Mouse (Mus musculus) brain, embryonic 14.5 days (tissue): ENCODE results near the gene Amotl1. TPM values are rescaled to one million over a fixed set of nuclear protein-coding genes. Genes with fewer than 3 reads are reported as not detected.

Source experiments
- DNase-seq: peaks from one replicate; pipeline ENCODE4 v3.0.0-alpha.2; 2011; ENCODE audit warnings: low read depth
- CTCF ChIP-seq: fragments of 200-500 bp; IDR thresholded peaks from 2 replicates; pipeline ENCODE4 v1.5.1; 2012; ENCODE audit warnings: inconsistent platforms, mild to moderate bottlenecking, moderate library complexity, borderline replicate concordance; ENCODE audit not compliant: insufficient read depth, insufficient read length; ENCODE audit errors: extremely low read depth
- POLR2A ChIP-seq: fragments of 200-500 bp; IDR thresholded peaks from 2 replicates; pipeline ENCODE4 v1.6.1; 2012; ENCODE audit warnings: mild to moderate bottlenecking, inconsistent platforms, borderline replicate concordance; ENCODE audit not compliant: poor library complexity, insufficient read depth, insufficient read length, severe bottlenecking; ENCODE audit errors: extremely low read depth
- polyA plus RNA-seq: library from polyadenylated mRNA; depleted of rRNA; stranded (reverse); fragments of >200 nt; gene quantifications from 2 replicates; pipeline ENCODE4 v1.2.3, GENCODE M21; 2012; rRNA removed

Amotl1 gene
- polyA plus RNA-seq, 1 experiment: 23.6 TPM

DNA sequence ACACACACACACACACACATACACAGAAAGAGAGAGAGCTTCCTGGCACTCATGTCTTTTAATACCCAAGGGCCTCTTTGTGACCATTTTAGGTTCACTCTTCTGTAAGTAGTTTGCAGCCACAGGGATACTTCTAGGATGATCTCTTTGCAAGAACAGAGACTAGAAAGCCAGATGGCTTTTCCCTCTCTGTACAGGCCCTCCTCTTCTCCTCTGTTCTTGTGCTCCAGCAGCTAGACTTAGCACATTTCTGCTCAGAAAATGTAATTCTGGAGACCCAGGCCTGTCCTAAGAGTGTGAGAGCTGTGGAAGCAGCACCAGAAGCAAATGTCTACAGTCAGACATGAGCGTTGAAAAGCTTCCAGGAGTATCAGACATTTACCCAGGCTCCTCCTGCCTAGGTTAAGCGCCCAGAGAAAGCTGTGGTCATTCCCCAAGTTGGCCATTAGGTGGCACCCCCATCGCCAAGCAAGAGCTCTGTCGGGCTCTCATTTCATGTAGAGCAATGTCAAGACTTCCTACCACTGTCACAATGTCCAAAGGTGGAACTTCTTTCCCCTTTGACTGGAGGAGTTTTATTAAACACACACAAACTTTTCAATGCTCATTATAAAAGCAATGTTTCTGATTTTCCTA lies 121.3 kb downstream of the Amotl1 start:
- peak; percentile 86 for DNase-seq
- TF ChIP-seq POLR2A (no peak), CTCF (peak; percentile 93)

GRCm38 (mm10) chr9:14521695-14522094 lies 123.2 kb downstream of the Amotl1 start:
- no peak for DNase-seq
- no peak for TF ChIP-seq POLR2A
- TF ChIP-seq CTCF: no peak

DNA sequence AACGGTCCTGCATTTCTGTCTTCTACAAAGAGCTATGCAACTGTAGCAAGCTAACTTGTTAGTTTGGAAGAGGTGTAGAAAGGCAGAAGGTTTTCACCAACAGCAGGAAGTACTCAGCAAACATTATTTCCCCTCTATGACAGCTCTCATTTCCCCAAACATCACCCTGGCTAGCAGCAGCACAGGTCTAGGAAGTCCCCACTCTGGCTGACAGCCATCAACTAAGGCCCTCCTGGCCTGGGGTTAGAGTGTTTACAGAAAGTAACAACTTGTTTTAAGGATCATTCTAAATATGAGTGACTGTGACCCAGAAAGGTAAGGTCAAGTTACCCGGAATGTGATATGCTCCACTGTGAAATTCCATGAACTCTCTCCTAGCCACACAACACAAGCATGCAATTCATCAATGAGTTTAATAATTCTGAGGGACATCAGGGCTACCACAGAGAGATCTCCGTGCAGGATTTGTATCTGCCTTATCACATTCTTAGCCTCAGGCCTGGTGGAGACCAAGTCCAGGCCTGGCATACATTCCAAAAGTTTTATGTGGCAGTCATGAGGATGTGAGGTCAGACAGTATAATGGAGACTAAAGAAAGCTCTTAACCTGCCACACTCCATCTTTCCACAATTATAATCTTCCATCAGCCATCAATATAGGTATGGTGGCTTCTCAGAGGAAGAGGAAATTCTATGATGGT lies 123.7 kb downstream of the Amotl1 start:
- no peak for DNase-seq
- no peak for TF ChIP-seq CTCF
- TF ChIP-seq POLR2A: no peak

GRCm38 (mm10) chr9:14518105-14518504 lies 126.8 kb downstream of the Amotl1 start:
- DNase-seq: peak; percentile 5
- no peak for TF ChIP-seq CTCF
- no peak for TF ChIP-seq POLR2A

- TF ChIP-seq CTCF (no peak), POLR2A (no peak)
- DNase-seq: no peak
These were observed 127.6 kb downstream of the Amotl1 start for GRCm38 (mm10) chr9:14517296-14517695.

DNA sequence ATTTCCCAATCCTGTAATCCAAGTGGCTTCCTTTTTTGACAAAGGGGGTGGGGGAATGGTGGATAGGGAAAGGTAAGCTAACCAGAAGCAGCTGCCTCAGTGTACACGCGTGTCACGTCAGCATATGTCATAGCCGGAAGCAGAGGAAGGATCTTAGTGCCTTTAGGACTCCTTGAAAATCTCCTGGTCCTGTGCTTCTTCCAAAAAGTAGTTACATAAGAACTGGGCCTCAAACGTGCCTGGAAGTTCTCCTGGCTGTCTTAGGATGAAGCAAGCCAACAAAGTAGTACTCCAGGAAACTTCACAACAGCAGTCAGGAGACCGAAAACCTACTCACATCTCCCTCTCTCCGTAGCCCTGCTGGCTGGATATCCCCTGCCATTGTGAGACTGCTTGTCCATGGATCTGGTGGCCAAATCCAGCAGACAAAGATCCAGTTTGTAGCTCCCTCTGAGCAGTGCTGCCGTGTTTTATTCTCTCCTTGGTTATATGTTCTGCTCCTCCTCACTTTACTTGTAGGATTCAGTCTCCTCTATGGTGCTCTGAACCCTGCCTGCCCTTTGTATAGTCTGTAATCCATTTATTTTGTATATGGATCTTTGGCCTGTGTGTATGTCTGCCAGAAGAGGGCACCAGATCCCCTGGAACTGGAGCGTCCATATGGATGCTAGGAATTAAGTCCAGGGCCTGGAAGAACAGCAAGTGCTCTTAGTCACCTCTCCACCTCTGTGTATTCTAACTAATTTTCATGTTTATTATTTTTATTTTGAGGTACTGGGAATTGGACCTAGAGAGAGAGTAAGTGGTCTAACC lies 132.0 kb downstream of the Amotl1 start:
- peak; percentile 76 for DNase-seq
- TF ChIP-seq CTCF (peak; percentile 72; the same call in 1 of the 2 replicates), POLR2A (no peak)

- DNase-seq: no peak
- TF ChIP-seq POLR2A (no peak), CTCF (no peak)
These were observed 143.9 kb downstream of the Amotl1 start for GRCm38 (mm10) chr9:14500916-14501424.

DNA sequence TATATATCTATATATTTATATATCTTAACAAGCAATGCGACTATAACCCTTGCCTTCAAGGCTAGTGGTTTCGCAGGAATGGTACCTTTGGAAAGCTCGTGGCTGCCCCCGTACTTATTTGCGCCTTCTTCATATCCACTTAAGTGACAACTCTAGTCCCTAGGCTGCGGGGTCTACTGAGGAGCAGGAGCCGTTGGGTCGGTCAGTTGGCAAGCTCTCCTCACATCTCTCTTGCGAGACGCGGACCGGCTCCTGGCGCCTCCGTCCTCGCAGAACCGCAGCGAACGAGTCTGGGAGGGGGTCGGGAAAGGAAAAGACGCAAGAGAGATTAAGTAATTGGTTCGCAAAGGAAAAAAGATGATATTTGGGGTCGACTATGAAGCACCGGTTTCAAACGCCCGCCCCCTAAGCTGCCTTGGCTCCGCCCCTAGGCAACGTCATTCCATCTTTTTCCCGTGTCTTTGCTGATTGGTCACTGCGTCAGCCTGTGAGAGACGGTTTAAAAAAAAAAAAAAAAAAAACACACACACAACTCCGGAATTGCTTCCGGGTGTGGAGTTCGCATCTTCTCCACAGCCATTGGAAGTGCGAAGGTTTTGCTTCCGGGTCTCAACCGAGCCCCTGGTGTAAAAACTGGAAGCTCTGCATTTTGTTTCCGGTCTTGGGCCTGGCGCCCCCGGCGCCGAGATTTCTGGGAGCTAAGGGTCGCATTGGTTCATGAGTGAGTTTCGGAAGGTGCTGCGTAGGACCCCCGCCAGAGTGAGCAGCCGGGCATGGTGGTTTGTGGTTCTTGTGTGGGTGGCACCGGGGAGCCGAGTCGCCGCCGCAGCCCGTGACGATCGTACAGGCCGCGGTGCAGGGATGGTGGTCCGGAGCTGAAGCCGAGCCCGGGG lies 144.6 kb downstream of the Amotl1 start, which contains the start of the genes Kdm4d and Cwc15:
Gene Kdm4d (minus strand): TSS at position 460 of the 893 bp plus-strand sequence.
Gene Cwc15 (plus strand): TSS at position 595 of the 893 bp plus-strand sequence.
- TF ChIP-seq POLR2A (peak; percentile 46; the same call in 1 of the 2 replicates), CTCF (no peak)

GRCm38 (mm10) chr9:14498896-14499705 lies 145.8 kb downstream of the Amotl1 start:
- DNase-seq: no peak
- TF ChIP-seq POLR2A (no peak), CTCF (no peak)

More for the DNA sequence above, 144.6 kb downstream of the Amotl1 start, which contains the start of the genes Kdm4d and Cwc15:
- peak; percentile 100 for DNase-seq

Other genes with a start within 250 kb of the Amotl1 start
- 0.19 and 0.21 TPM in 2 replicates for gene Kdm4d, start 144.6 kb downstream of the Amotl1 start, polyA plus RNA-seq
- 68.1 and 77.7 TPM in 2 replicates for gene Cwc15, start 144.4 kb downstream of the Amotl1 start, polyA plus RNA-seq
- 0.29 and 0.30 TPM in 2 replicates for gene Piwil4, start 95.7 kb upstream of the Amotl1 start, polyA plus RNA-seq
- 0.57 and 1.0 TPM in 2 replicates for gene Fut4, start 107.3 kb upstream of the Amotl1 start, polyA plus RNA-seq
- gene 1700012B09Rik, start 126.0 kb upstream of the Amotl1 start, polyA plus RNA-seq: 0.61 and 1.3 TPM in 2 replicates
- gene Mre11a, start 139.6 kb upstream of the Amotl1 start, polyA plus RNA-seq: 9.4 and 10.8 TPM in 2 replicates
- gene Ankrd49, start 139.8 kb upstream of the Amotl1 start, polyA plus RNA-seq: 18.1 and 21.1 TPM in 2 replicates
- gene Gpr83, start 215.2 kb upstream of the Amotl1 start, polyA plus RNA-seq: 1.6 and 2.2 TPM in 2 replicates